Mouse (Mus musculus): ENCODE results near the gene Arhgef18.

- TF ChIP-seq CTCF (IDR thresholded peaks at IDR 0.05; ENCODE audit: low read depth) = no peak
- TF ChIP-seq EP300 (IDR thresholded peaks at IDR 0.05; ENCODE audit: low read depth) = no peak
Observed at GRCm38 (mm10) chr8:3376641-3377274, 16.0 kb upstream of the Arhgef18 start.
